Mouse (Mus musculus) erythroblast, embryonic 14.5 days (primary cell): ENCODE data around the gene Dmrtc2.

Experiments used
- GATA1 ChIP-seq: IDR thresholded peaks from 2 replicates; pipeline ENCODE4 v1.6.1; 2012; ENCODE audit warnings: low read length, inconsistent platforms, mixed read lengths
- TAL1 ChIP-seq: IDR thresholded peaks from 3 replicates; pipeline ENCODE4 v1.6.1; 2012; ENCODE audit warnings: low read length, inconsistent platforms, mixed read lengths

GRCm38 (mm10) chr7:24889431-24890220 is 19.8 kb downstream of the Dmrtc2 start:
- TF ChIP-seq GATA1 = no peak
- TF ChIP-seq TAL1 = no peak
